Mouse (Mus musculus) liver, embryonic 14.5 days (tissue): Measurements from ENCODE around the gene Wnt3a. TPM values are rescaled to one million over a fixed set of nuclear protein-coding genes. Genes with fewer than 3 reads are reported as not detected.

Source experiments
- ATAC-seq: fragments of 200-750 bp; cut with Nextera tagmentation; 2 replicates; pipeline ENCODE4 v1.8.0; 2017; ENCODE audit warnings: moderate number of reproducible peaks, mild to moderate bottlenecking, moderate library complexity; ENCODE audit not compliant: insufficient read depth
- DNase-seq, 3 experiments: peaks; one replicate each; pipeline ENCODE4 v3.0.0-alpha.2; 2012 to 2013; ENCODE audit warnings: low read depth in 3 of 3, low spot score in 3 of 3
- H3K27ac ChIP-seq: fragments of 300-500 bp; sonication (generic); 2 replicates; pipeline ENCODE4 v1.5.1; 2014; ENCODE audit warnings: moderate library complexity, mild to moderate bottlenecking, control low read depth, inconsistent platforms
- H3K27me3 ChIP-seq: fragments of 300-500 bp; sonication (generic); 2 replicates; pipeline ENCODE4 v1.6.1; 2014; ENCODE audit warnings: mild to moderate bottlenecking, low read length, moderate library complexity; ENCODE audit not compliant: control insufficient read depth, insufficient read depth
- H3K36me3 ChIP-seq: fragments of 300-500 bp; sonication (generic); replicated peaks from 2 replicates; pipeline ENCODE4 v1.6.1; 2014; ENCODE audit warnings: low read depth; ENCODE audit not compliant: control insufficient read depth, insufficient read depth
- H3K4me1 ChIP-seq, 2 experiments: fragments of 200-500 bp in 1 of 2; fragments of 300-500 bp in 1 of 2; sonication (generic) in 1 of 2; replicated peaks; 2 replicates each; pipeline ENCODE4 v1.6.1; 2012 to 2014; ENCODE audit warnings: antibody characterized with exemption in 1 of 2, inconsistent platforms in 1 of 2, low read length in 1 of 2; ENCODE audit not compliant: control insufficient read depth in 2 of 2, insufficient read depth in 2 of 2
- H3K4me2 ChIP-seq: fragments of 300-500 bp; sonication (generic); 2 replicates; pipeline ENCODE4 v1.6.1; 2014; ENCODE audit warnings: low read depth, mild to moderate bottlenecking, control low read depth, moderate library complexity
- H3K4me3 ChIP-seq, 2 experiments: fragments of 200-500 bp in 1 of 2; fragments of 300-500 bp in 1 of 2; sonication (generic) in 1 of 2; 2 replicates each; pipeline ENCODE4 v1.5.1; 2012 to 2014; ENCODE audit warnings: low read depth in 2 of 2, low read length in 2 of 2, mild to moderate bottlenecking in 2 of 2, control low read depth in 1 of 2, inconsistent platforms in 1 of 2, moderate library complexity in 1 of 2; ENCODE audit not compliant: insufficient read depth in 1 of 2
- H3K9ac ChIP-seq: fragments of 300-500 bp; sonication (generic); replicated peaks from 2 replicates; pipeline ENCODE4 v1.6.1; 2014; ENCODE audit warnings: mild to moderate bottlenecking, control low read depth, moderate library complexity
- H3K9me3 ChIP-seq: fragments of 300-500 bp; sonication (generic); 2 replicates; pipeline ENCODE4 v1.6.1; 2016; ENCODE audit warnings: low read length, mixed read lengths; ENCODE audit not compliant: control insufficient read depth
- CTCF ChIP-seq: IDR thresholded peaks from 2 replicates; pipeline ENCODE4 v1.5.1; 2016; ENCODE audit warnings: antibody characterized with exemption, low read depth, control low read depth
- EP300 ChIP-seq: IDR thresholded peaks from 2 replicates; pipeline ENCODE4 v1.6.1; 2016; ENCODE audit warnings: antibody characterized with exemption, low read depth
- WGBS: fragments of 180-500 bp; shearing (Covaris S2); extraction: QIAGEN DNeasy Blood & Tissue Kit; methylation state at CpG from one replicate; pipeline ENCODE4 v1.1.7; 2014; ENCODE audit not compliant: insufficient replicate concordance; 5-methylcytosine and 5-hydroxymethylcytosine counted together
- polyA plus RNA-seq, 2 experiments: library from polyadenylated mRNA; depleted of rRNA in 1 of 2; stranded (reverse) in 1 of 2; unstranded in 1 of 2; fragments of >200 nt; fragmentation: Nextera tagmentation in 1 of 2; extraction: Ambion mirVana in 1 of 2; gene quantifications; 2 replicates each; pipeline versions ENCODE4 v1.2.1 to v1.2.3; 2012 to 2014

The Wnt3a gene
- polyA plus RNA-seq, 2 experiments = 0.01 TPM; not detected in 1

GRCm38 (mm10) chr11:59264593-59264992, 26.0 kb downstream of the Wnt3a start:
- H3K36me3 ChIP-seq = no peaks in the 10 kb centered on the region
- ATAC-seq = no peak
- DNase-seq = no peak
- 15% methylated on average over 8 of the region's 8 CpGs for WGBS
- no peak for TF ChIP-seq EP300
- TF ChIP-seq CTCF = no peak
- H3K9me3 ChIP-seq = peaks cover 3% of the 10 kb centered on the region
- no peak overlapping the region for H3K9ac ChIP-seq
- peaks cover 38 to 45% of the 10 kb centered on the region in 2 experiments for H3K4me1 ChIP-seq
- peak overlapping the region; percentile 84 for H3K4me2 ChIP-seq
- H3K4me3 ChIP-seq = peak overlapping the region in 1 of 2 experiments; percentile 59; a peak in 2 of 4 replicates
- peaks cover 61% of the 10 kb centered on the region for H3K27me3 ChIP-seq
- H3K27ac ChIP-seq = no peak overlapping the region

DNA sequence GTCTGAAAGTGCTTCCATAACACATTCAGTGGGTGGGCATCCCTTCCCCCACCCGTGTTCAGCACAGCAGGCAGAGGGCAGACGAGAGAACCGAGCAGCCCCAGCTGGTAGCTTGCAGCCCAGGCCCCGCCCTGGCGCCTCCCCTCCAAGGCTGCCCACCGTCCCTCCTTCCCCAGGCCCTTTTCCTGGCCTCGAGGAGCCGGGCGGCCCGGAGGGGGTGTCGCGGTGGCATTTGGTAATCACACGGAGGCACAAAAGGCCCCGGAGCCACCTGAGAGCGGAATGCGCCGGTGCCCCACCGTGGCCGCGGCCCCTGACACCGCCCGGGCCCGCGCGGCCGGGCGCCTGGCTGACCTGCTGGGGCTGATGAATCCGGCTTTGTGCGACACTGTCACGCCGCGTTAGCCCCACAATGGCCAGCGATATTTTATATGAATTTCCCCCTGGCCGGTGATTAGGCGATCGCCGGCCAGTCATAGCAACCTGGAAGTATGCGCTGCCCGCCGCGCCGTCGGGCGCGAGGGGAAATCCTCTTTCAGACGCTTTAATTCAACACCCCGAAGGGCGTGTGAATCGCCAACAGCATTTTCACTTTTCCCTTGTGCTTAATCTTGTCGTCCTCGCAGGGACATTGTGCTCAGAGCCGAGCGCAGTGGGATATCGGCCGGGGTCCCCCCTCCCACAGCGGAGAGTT, 26.5 kb downstream of the Wnt3a start:
- Histone ChIP-seq H3K27me3 (peaks cover 61% of the 10 kb centered on the region), H3K4me3 (peak overlapping the region; percentile 39 to 59), H3K4me2 (peak overlapping the region; percentile 84), H3K4me1 (peaks cover 39 to 50% of the 10 kb centered on the region in 2 experiments), H3K9me3 (peaks cover 3% of the 10 kb centered on the region), H3K9ac (peak overlapping the region; percentile 54), H3K27ac (no peak overlapping the region), H3K36me3 (no peaks in the 10 kb centered on the region)
- DNase-seq (no peak), ATAC-seq (no peak)
- 2% methylated on average over 56 of the region's 56 CpGs for WGBS
- TF ChIP-seq EP300 = no peak
- peak; percentile 46 for TF ChIP-seq CTCF

GRCm38 (mm10) chr11:59262308-59262707, 28.2 kb downstream of the Wnt3a start:
- no peak overlapping the region for H3K4me2 ChIP-seq
- ATAC-seq = no peak
- peaks cover 67% of the 10 kb centered on the region for H3K27me3 ChIP-seq
- H3K4me3 ChIP-seq = no peak overlapping the region
- H3K9ac ChIP-seq = no peak overlapping the region
- peak overlapping the region; percentile 86; the same call in 1 of the 2 replicates for H3K27ac ChIP-seq
- peaks cover 39 to 50% of the 10 kb centered on the region in 2 experiments for H3K4me1 ChIP-seq
- no peaks in the 10 kb centered on the region for H3K9me3 ChIP-seq
- H3K36me3 ChIP-seq = no peaks in the 10 kb centered on the region
- no peak for DNase-seq
- TF ChIP-seq CTCF (no peak), EP300 (no peak)

DNA sequence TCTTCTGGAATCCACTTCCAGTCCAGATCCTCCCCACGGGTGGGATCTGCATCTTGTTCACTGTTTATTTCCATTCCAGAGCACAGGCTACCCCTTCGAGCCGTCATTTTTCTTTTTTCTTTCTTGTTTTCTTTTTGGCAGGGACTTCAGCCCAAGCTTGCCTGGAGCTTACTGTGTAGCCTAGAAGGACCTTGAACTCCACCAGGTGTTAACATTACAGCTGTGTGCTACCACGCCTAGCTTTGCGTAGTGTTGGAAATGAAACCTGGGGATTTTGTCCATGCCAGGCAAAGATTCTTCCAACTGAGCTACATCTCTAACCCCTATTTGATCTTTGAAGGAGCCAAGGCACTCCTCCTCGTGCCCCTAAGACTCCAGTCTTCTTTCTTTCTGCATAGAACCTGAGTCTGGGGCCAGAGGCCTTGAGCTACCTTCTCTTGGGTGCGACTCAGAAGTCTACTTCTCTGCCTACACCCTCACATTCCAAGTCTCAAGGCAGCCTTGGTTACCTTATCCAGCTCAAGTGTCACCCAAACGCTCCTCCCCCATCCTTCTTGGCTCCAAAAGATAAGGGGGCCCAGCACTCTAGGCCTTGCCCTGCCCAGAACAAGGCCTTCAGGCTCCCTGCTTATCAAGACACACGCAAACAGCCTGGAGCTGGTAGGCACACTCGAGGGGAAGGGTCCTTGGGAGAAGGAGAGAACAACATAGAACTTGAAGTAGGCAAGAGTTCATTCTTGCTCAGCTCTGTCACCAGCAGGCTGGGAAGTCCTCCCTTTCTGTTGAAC, 29.7 kb downstream of the Wnt3a start:
- TF ChIP-seq CTCF = no peak
- TF ChIP-seq EP300 = peak; percentile 92
- Histone ChIP-seq H3K9ac (peak overlapping the region; percentile 64), H3K27ac (peak overlapping the region; percentile 86), H3K9me3 (no peaks in the 10 kb centered on the region), H3K4me2 (peak overlapping the region; percentile 71), H3K27me3 (peaks cover 61% of the 10 kb centered on the region), H3K4me1 (peaks cover 39 to 50% of the 10 kb centered on the region in 2 experiments), H3K4me3 (peak overlapping the region; percentile 26 to 36; a peak in 3 of 4 replicates), H3K36me3 (no peaks in the 10 kb centered on the region)
- peak; percentile 91 to 94 (median 93) for DNase-seq
- peak; percentile 99 for ATAC-seq
- WGBS = 35% methylated on average over 10 of the region's 10 CpGs

DNA sequence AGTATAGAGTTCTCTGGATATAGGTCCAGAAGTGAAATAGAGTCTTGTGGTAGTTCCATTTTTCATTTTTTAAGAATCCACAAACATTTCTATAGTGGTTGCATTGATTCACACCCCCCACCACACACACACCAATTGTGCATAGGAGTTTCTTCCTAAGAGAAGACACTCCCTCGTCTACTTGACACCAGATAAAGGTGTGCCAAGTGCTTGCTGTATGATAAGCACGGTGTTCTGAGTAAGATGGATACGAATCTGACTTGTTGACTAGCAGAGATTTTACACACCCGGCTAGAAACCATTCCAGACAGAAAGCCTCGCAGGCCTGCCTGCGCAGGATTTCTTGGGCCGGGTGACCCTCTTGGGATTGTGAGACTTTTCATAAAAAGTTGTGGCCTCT, 30.9 kb downstream of the Wnt3a start:
- Histone ChIP-seq H3K9me3 (no peaks in the 10 kb centered on the region), H3K4me3 (no peak overlapping the region), H3K36me3 (no peaks in the 10 kb centered on the region), H3K27ac (no peak overlapping the region), H3K9ac (no peak overlapping the region), H3K27me3 (peaks cover 54% of the 10 kb centered on the region), H3K4me2 (peak overlapping the region; percentile 71), H3K4me1 (peaks cover 39 to 50% of the 10 kb centered on the region in 2 experiments)
- TF ChIP-seq CTCF = no peak
- TF ChIP-seq EP300 = peak; percentile 79
- DNase-seq (peak; percentile 38 to 55 (median 53)), ATAC-seq (no peak)
- WGBS = 38% methylated on average over 7 of the region's 7 CpGs
